Mouse (Mus musculus) liver, embryonic 16.5 days (tissue): ENCODE data around the gene Ubl7. TPM values are rescaled to one million over a fixed set of nuclear protein-coding genes. Genes with fewer than 3 reads are reported as not detected.

Experiments
- ATAC-seq: fragments of 200-750 bp; cut with Nextera tagmentation; 2 replicates; pipeline ENCODE4 v1.8.0; 2017; ENCODE audit warnings: low read depth, mild to moderate bottlenecking, moderate number of reproducible peaks, moderate library complexity
- H3K27ac ChIP-seq: fragments of 300-500 bp; sonication (generic); 2 replicates; pipeline ENCODE4 v1.5.1; 2014; ENCODE audit warnings: mild to moderate bottlenecking, low read length
- H3K27me3 ChIP-seq: fragments of 300-500 bp; sonication (generic); 2 replicates; pipeline ENCODE4 v1.6.1; 2014; ENCODE audit warnings: low read depth, low read length, mixed read lengths; ENCODE audit not compliant: control insufficient read depth, insufficient read depth
- H3K36me3 ChIP-seq: fragments of 300-500 bp; sonication (generic); 2 replicates; pipeline ENCODE4 v1.6.1; 2014; ENCODE audit warnings: mild to moderate bottlenecking; ENCODE audit not compliant: control insufficient read depth, insufficient read depth
- H3K4me1 ChIP-seq: fragments of 300-500 bp; sonication (generic); 2 replicates; pipeline ENCODE4 v1.6.1; 2014; ENCODE audit warnings: low read depth, low read length, mixed read lengths; ENCODE audit not compliant: control insufficient read depth
- H3K4me2 ChIP-seq: fragments of 300-500 bp; sonication (generic); 2 replicates; pipeline ENCODE4 v1.6.1; 2014; ENCODE audit warnings: low read depth, low read length, mixed read lengths
- H3K4me3 ChIP-seq: fragments of 300-500 bp; sonication (generic); 2 replicates; pipeline ENCODE4 v1.5.1; 2014; ENCODE audit warnings: low read depth, mild to moderate bottlenecking, low read length
- H3K9ac ChIP-seq: fragments of 300-500 bp; sonication (generic); 2 replicates; pipeline ENCODE4 v1.6.1; 2014; ENCODE audit warnings: low read depth, low read length
- H3K9me3 ChIP-seq: fragments of 300-500 bp; sonication (generic); replicated peaks from 2 replicates; pipeline ENCODE4 v1.6.1; 2016; ENCODE audit warnings: low read length; ENCODE audit not compliant: control insufficient read depth
- WGBS: fragments of 180-500 bp; shearing (Covaris S2); extraction: QIAGEN DNeasy Blood & Tissue Kit; methylation state at CpG from one replicate; pipeline ENCODE4 v1.1.7; 2014; ENCODE audit not compliant: insufficient replicate concordance; 5-methylcytosine and 5-hydroxymethylcytosine counted together
- polyA plus RNA-seq: library from polyadenylated mRNA; unstranded; fragments of >200 nt; fragmentation: Nextera tagmentation; extraction: Ambion mirVana; gene quantifications from 2 replicates; pipeline ENCODE4 v1.2.1, GENCODE M21; 2015

Ubl7 gene
- polyA plus RNA-seq, 1 experiment from 2014 or later, result 50.5 TPM

DNA sequence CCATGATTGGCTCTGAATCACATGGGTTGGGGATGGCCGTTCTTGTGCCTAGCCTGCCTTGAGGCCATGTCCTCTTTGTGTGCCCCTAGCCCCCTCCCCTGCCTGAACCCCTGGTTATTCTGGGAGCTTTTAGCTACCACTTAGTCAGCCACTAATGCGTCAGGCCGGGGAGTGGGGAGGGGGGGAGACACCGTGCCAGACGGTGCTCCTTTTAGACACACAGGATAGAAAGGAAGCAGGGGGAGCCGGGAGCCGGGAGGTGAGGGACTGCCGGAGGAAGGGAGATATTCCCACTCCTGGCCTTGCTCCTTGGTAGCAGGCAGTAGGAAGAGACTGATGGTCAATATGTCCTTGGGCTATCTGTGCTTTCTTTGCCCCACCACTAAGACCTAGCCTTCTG lies 39.1 kb downstream of the Ubl7 start:
- Histone ChIP-seq H3K9ac (no peak overlapping the region), H3K4me3 (no peak overlapping the region), H3K27me3 (peaks cover 3% of the 10 kb centered on the region; the same call in 1 of the 2 replicates), H3K27ac (no peak overlapping the region), H3K4me1 (no peaks in the 10 kb centered on the region; the same call in 1 of the 2 replicates), H3K9me3 (no peaks in the 10 kb centered on the region), H3K36me3 (no peaks in the 10 kb centered on the region), H3K4me2 (no peak overlapping the region)
- ATAC-seq, result no peak
- 46% methylated on average over 8 of the region's 8 CpGs for WGBS

DNA sequence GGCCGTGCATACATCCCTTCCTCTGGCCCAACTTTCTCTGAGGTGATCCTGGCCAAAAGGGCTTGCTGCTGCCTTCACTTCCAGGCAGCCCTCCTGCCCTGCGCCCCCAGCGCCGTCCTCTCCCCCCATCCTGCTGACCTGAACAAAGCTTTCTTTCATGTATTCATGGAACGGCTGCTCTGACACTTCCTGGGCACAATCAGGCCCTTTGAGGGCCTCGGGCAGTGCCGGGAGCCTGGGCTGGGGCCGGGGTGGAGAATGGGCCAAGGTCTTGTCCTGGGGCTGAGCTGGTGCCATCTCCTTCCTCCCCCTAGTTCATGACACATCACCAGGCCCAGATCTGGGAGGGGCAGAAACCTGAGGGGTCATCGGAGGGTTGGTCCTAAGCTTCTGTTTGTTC lies 39.7 kb downstream of the Ubl7 start:
- H3K27ac ChIP-seq, result no peak overlapping the region
- no peak for ATAC-seq
- no peaks in the 10 kb centered on the region for H3K9me3 ChIP-seq
- no peak overlapping the region for H3K4me3 ChIP-seq
- H3K36me3 ChIP-seq, result no peaks in the 10 kb centered on the region
- peaks cover 3% of the 10 kb centered on the region; the same call in 1 of the 2 replicates for H3K27me3 ChIP-seq
- no peak overlapping the region for H3K4me2 ChIP-seq
- no peak overlapping the region for H3K9ac ChIP-seq
- no peaks in the 10 kb centered on the region; the same call in 1 of the 2 replicates for H3K4me1 ChIP-seq
- WGBS, result 55% methylated on average over 9 of the region's 9 CpGs

GRCm38 (mm10) chr9:57951993-57952392 lies 41.2 kb downstream of the Ubl7 start:
- WGBS, result 64% methylated on average over 6 of the region's 6 CpGs

DNA sequence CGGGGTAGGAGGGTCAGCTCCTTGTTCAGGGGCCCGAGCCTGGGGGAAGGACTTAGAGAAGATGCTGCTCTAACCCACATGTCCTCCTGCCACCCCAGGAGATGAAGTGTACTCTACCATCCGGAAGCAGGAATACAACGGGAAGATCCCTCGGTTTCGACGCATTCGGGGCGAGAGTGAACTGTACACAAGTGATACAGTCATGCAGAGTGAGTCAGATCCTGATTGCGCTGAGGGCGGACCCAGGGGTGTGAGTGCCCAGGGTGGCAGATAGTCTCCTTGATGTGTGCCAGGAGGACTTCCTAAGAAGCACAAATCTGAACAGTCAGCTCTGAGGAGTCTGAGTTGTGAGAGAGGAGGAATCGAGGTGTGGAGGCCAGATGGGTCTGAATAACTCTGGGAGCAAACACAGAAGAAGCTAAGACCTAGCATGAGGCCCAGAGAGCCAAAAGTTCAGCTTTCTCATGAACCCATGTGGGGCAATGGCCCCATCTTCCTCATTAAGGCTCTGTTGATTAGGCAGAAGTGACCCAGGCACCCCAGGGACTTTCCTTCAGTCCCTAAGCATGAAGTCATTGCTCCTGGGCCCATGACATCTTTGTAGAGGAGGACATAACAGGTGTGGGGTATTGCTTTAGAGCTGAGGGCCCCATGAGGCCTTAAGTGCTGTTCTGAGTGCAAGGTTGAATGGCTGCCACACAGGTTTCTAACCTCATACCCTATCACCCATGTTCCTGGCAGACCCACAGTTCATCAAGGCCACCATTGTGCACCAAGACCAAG lies 44.4 kb downstream of the Ubl7 start:
- no peak overlapping the region for H3K4me2 ChIP-seq
- H3K27me3 ChIP-seq, result peaks cover 3% of the 10 kb centered on the region; the same call in 1 of the 2 replicates
- no peak overlapping the region for H3K27ac ChIP-seq
- H3K36me3 ChIP-seq, result no peaks in the 10 kb centered on the region
- H3K9ac ChIP-seq, result no peak overlapping the region
- ATAC-seq, result no peak
- no peaks in the 10 kb centered on the region for H3K9me3 ChIP-seq
- no peak overlapping the region for H3K4me3 ChIP-seq
- WGBS, result 74% methylated on average over 12 of the region's 12 CpGs
- no peaks in the 10 kb centered on the region; the same call in 1 of the 2 replicates for H3K4me1 ChIP-seq

More at GRCm38 (mm10) chr9:57951993-57952392, 41.2 kb downstream of the Ubl7 start:
- Histone ChIP-seq H3K36me3 (no peaks in the 10 kb centered on the region), H3K9ac (no peak overlapping the region), H3K9me3 (no peaks in the 10 kb centered on the region), H3K4me1 (no peaks in the 10 kb centered on the region; the same call in 1 of the 2 replicates), H3K4me2 (no peak overlapping the region), H3K4me3 (no peak overlapping the region), H3K27ac (no peak overlapping the region), H3K27me3 (peaks cover 3% of the 10 kb centered on the region; the same call in 1 of the 2 replicates)
- ATAC-seq, result no peak

- Histone ChIP-seq H3K4me2 (no peak overlapping the region), H3K36me3 (no peaks in the 10 kb centered on the region), H3K4me1 (no peaks in the 10 kb centered on the region; the same call in 1 of the 2 replicates), H3K4me3 (no peak overlapping the region), H3K27me3 (peaks cover 3% of the 10 kb centered on the region; the same call in 1 of the 2 replicates), H3K9me3 (no peaks in the 10 kb centered on the region), H3K9ac (no peak overlapping the region), H3K27ac (no peak overlapping the region)
- ATAC-seq, result no peak
- 55% methylated on average over 6 of the region's 6 CpGs for WGBS
Observed at GRCm38 (mm10) chr9:57955764-57956163, 45.0 kb downstream of the Ubl7 start.

GRCm38 (mm10) chr9:57956196-57956837 lies 45.5 kb downstream of the Ubl7 start:
- no peaks in the 10 kb centered on the region for H3K9me3 ChIP-seq
- H3K27me3 ChIP-seq, result peaks cover under 1% of the 10 kb centered on the region; the same call in 1 of the 2 replicates
- 55% methylated on average over 9 of the region's 9 CpGs for WGBS
- no peaks in the 10 kb centered on the region; the same call in 1 of the 2 replicates for H3K4me1 ChIP-seq
- no peak overlapping the region for H3K27ac ChIP-seq
- no peak for ATAC-seq
- no peak overlapping the region for H3K4me3 ChIP-seq
- no peak overlapping the region for H3K9ac ChIP-seq
- H3K36me3 ChIP-seq, result no peaks in the 10 kb centered on the region
- no peak overlapping the region for H3K4me2 ChIP-seq

DNA sequence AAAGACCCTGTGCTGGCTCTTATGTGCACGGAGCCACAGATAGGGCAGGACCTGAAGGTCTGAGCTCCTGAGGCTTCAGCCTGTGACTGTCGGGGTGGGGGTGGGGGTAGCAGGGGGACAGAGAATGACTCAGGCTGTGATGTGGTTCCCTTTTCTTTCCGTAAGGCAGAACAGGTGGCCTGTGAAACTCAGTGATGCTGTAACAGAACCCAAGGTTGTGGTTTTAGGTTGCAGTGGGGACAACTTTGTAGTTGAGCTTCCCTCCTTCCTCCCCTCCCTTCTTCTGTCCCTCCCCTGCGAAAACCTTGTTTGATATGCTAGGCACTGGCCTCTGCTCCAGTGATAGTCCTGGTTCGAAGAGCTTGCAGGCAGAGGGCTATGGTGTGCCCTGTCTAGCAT lies 46.1 kb downstream of the Ubl7 start:
- no peak overlapping the region for H3K27ac ChIP-seq
- WGBS, result 24% methylated on average over 5 of the region's 5 CpGs

DNA sequence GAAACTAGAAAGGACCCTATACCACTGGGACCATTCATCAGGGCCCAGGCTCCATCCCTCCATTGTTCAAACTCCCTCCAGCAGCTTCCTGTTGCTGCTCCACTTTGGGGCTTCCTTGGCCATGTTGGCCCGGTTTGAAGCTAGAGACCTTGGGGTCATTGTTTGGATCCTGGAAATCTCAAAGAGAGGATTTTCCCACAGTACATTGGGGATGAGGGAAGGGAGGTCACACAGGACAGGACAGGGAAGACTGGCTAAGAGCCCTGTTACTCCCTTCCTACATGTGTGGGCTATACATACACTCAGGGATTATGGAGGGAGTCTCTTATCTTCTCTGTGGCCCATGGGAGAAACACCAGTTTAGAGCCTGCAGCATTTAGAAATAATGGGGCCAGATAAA lies 47.8 kb downstream of the Ubl7 start:
- H3K27me3 ChIP-seq, result no peaks in the 10 kb centered on the region
- 50% methylated on average over 1 of the region's 1 CpGs for WGBS
- no peak for ATAC-seq
- no peak overlapping the region for H3K4me3 ChIP-seq
- no peaks in the 10 kb centered on the region for H3K36me3 ChIP-seq
- no peaks in the 10 kb centered on the region for H3K9me3 ChIP-seq
- no peak overlapping the region for H3K4me2 ChIP-seq
- no peak overlapping the region for H3K9ac ChIP-seq
- no peak overlapping the region for H3K27ac ChIP-seq
- no peaks in the 10 kb centered on the region; the same call in 1 of the 2 replicates for H3K4me1 ChIP-seq

More for the DNA sequence above, 46.1 kb downstream of the Ubl7 start:
- no peaks in the 10 kb centered on the region for H3K9me3 ChIP-seq
- ATAC-seq, result no peak
- H3K36me3 ChIP-seq, result no peaks in the 10 kb centered on the region
- no peak overlapping the region for H3K4me2 ChIP-seq
- no peak overlapping the region for H3K9ac ChIP-seq
- H3K27me3 ChIP-seq, result no peaks in the 10 kb centered on the region
- no peak overlapping the region for H3K4me3 ChIP-seq
- H3K4me1 ChIP-seq, result no peaks in the 10 kb centered on the region; the same call in 1 of the 2 replicates

GRCm38 (mm10) chr9:57959399-57959798 lies 48.6 kb downstream of the Ubl7 start:
- H3K9ac ChIP-seq, result no peak overlapping the region
- H3K9me3 ChIP-seq, result no peaks in the 10 kb centered on the region
- WGBS, result 59% methylated on average over 10 of the region's 10 CpGs
- H3K27me3 ChIP-seq, result no peaks in the 10 kb centered on the region
- no peak overlapping the region for H3K4me2 ChIP-seq
- H3K27ac ChIP-seq, result no peak overlapping the region
- H3K36me3 ChIP-seq, result no peaks in the 10 kb centered on the region
- no peak for ATAC-seq
- no peak overlapping the region for H3K4me3 ChIP-seq
- no peaks in the 10 kb centered on the region; the same call in 1 of the 2 replicates for H3K4me1 ChIP-seq
